Mouse (Mus musculus): ENCODE results near the gene Rnf182.

Rnf182 gene

DNA sequence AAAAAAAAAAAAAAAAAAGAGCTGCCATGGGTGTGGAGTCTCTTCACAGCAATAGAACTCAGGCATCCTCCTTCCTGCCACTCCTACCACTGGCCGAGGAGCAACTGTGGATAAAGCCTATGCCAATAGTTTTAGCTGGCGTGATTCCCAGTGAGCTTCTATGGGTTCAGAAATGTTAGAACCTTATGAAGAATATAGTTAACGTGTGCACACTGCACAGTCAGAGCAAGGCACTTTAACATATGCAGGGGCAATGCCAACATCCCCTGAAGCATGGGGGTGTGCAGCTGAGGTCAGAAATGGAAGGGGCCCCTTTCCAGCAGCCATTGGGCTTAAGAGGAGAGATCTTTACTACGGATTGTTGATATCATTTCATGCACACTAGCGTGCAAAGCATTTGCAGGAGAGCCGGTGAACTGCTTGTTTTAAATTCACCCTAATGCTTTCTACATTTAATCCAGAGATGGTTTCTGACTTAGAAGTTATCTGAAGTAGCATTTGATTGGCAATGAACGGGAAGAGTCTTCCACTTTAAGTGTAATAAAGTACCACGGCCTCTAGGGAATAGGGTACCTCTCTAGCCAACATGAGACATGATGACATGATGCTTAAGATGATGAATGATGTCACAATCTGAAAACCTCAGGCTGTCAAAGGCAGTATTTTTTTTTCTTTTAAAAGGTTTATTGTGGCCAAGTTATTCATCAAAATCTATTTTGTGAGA lies 61.8 kb downstream of the Rnf182 start:
- in situ Hi-C loops (cut with MboI; ENCODE audit: low pct_unique_long_range_greater_than_20kb in 1 of 2, low sequenced_read_pairs in 2 of 2, unreplicated experiment in 1 of 2) = no loop called here

GRCm38 (mm10) chr13:43677883-43678244 lies 62.4 kb downstream of the Rnf182 start:
- in situ Hi-C loops (cut with MboI; ENCODE audit: low pct_unique_long_range_greater_than_20kb in 1 of 2, low sequenced_read_pairs in 2 of 2, unreplicated experiment in 1 of 2) = no loop called here

GRCm38 (mm10) chr13:43684499-43684994 lies 69.0 kb downstream of the Rnf182 start:
- in situ Hi-C loops (cut with MboI; ENCODE audit: low pct_unique_long_range_greater_than_20kb in 1 of 2, low sequenced_read_pairs in 2 of 2, unreplicated experiment in 1 of 2) = no loop called here

DNA sequence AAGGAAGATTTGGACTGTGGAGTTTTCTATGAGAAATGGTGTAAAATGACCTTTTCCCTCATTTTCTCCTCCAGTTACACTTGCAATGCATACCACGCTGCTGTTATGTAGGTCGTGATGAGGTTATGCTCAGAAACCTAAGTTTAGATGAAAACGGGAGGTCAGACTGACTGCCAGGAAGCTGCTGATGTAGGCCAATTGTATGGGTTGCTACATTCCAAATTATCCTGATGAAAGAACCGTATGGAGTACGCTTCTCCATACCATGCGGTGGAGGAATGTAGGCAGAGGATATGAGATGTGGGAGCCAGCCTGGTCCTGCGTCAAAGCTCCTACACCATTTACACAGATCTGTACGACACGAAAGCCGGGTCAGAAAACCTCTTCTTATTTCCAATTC lies 72.6 kb downstream of the Rnf182 start:
- in situ Hi-C loops (cut with MboI; ENCODE audit: low pct_unique_long_range_greater_than_20kb in 1 of 2, low sequenced_read_pairs in 2 of 2, unreplicated experiment in 1 of 2) = no loop called here

DNA sequence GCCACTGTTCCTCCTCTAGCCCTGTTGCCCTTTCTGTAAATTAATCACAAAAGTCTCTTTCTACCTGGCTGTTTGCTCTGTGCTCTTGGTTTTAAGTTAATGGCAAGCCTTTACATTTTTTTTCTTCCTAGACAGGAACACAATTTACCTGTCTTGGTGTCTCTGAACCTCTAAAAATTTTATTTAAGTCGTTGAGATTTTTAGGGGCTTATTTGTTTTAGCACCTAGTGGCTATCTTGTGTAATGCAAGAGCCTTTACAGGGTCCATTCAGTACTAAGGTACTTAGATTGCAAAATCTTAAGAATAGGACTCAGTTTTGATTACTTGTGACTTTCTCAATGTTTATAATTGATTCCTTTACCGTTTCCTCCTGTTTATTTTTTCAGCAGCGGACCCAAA lies 76.2 kb downstream of the Rnf182 start:
- in situ Hi-C loops (cut with MboI; ENCODE audit: low pct_unique_long_range_greater_than_20kb in 1 of 2, low sequenced_read_pairs in 2 of 2, unreplicated experiment in 1 of 2) = no loop called here

- in situ Hi-C loops (cut with MboI; ENCODE audit: low pct_unique_long_range_greater_than_20kb in 1 of 2, low sequenced_read_pairs in 2 of 2, unreplicated experiment in 1 of 2) = no loop called here
Observed at GRCm38 (mm10) chr13:43695521-43695920, 80.0 kb downstream of the Rnf182 start.

GRCm38 (mm10) chr13:43696011-43696410 lies 80.5 kb downstream of the Rnf182 start:
- in situ Hi-C loops (cut with MboI; ENCODE audit: low pct_unique_long_range_greater_than_20kb in 1 of 2, low sequenced_read_pairs in 2 of 2, unreplicated experiment in 1 of 2) = no loop called here

DNA sequence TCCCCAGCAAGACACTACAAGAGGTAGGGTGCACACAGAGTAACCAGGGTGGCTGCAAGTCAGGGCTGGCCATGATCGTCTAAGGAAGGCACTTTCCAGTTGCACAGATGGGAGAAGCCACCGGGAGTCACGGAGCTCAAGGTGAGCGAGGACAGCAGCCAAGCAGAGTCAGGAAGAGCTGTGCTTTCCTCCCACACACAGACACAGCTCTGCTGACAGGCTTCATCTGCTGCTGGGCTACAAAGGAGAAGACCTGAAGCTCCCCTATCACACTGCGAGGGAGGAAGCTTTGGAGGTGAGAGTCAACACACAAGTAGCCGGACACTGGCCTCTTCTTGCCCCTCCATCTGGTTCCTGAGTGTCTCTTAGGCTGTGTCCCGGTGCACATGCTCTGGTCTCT lies 83.0 kb downstream of the Rnf182 start:
- in situ Hi-C loops (cut with MboI; ENCODE audit: low pct_unique_long_range_greater_than_20kb in 1 of 2, low sequenced_read_pairs in 2 of 2, unreplicated experiment in 1 of 2) = no loop called here

DNA sequence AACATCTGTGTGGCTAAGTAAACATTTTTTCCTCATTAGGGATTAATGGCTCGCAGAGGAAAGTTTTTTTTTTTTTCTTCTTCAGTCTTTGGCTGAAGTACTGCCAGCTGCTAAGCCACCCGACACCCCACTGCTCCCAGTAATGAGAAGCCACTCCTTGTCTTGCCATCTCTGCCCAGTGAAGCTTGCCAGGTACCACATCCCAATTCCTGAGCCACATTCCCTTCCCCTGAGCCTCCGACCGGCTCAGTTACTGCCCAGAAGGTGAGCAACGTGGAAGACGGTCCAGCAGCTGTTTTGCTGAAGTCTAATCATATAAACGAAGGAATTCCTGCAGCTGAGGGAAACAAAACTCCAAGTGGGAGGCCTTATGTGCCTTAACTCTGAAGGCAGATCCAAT lies 88.0 kb downstream of the Rnf182 start:
- in situ Hi-C loops (cut with MboI; ENCODE audit: low pct_unique_long_range_greater_than_20kb in 1 of 2, low sequenced_read_pairs in 2 of 2, unreplicated experiment in 1 of 2) = no loop called here

- in situ Hi-C loops (cut with MboI; ENCODE audit: low pct_unique_long_range_greater_than_20kb in 1 of 2, low sequenced_read_pairs in 2 of 2, unreplicated experiment in 1 of 2) = no loop called here
Observed at GRCm38 (mm10) chr13:43704533-43705116, 89.1 kb downstream of the Rnf182 start.

- in situ Hi-C loops (cut with MboI; ENCODE audit: low pct_unique_long_range_greater_than_20kb in 1 of 2, low sequenced_read_pairs in 2 of 2, unreplicated experiment in 1 of 2) = no loop called here
Observed at GRCm38 (mm10) chr13:43706387-43706786, 90.9 kb downstream of the Rnf182 start.

DNA sequence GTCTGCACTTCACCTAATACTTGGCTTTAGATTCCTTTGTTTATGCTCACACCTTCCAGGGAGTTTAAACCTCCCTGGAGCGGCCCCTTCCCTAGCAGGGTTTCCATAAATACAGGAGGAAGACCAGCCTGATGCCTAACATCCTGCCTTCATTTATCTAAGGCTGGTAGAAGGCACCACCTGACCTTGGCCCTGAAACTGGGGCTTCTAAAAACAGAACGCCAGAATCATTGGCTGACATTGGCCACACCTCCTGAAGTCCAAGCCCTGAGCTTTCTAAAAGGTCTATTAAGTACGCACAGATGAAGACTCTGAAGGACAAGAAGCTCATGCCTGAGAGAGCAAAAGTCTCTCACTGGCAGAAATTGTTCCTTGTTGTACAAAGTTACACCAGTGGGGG lies 94.0 kb downstream of the Rnf182 start:
- in situ Hi-C loops (cut with MboI; ENCODE audit: low pct_unique_long_range_greater_than_20kb in 1 of 2, low sequenced_read_pairs in 2 of 2, unreplicated experiment in 1 of 2) = no loop called here

GRCm38 (mm10) chr13:43711708-43712314 lies 96.3 kb downstream of the Rnf182 start:
- in situ Hi-C loops (cut with MboI; ENCODE audit: low pct_unique_long_range_greater_than_20kb in 1 of 2, low sequenced_read_pairs in 2 of 2, unreplicated experiment in 1 of 2) = loop anchor here in 1 of 2 experiments (10.0 kb wide), 1 partner anchor 107 kb away; no protein-coding TSS in a partner anchor

- in situ Hi-C loops (cut with MboI; ENCODE audit: low pct_unique_long_range_greater_than_20kb in 1 of 2, low sequenced_read_pairs in 2 of 2, unreplicated experiment in 1 of 2) = loop anchor here in 1 of 2 experiments (10.0 kb wide), 1 partner anchor 110 kb away; no protein-coding TSS in a partner anchor
Observed at GRCm38 (mm10) chr13:43714741-43715140, 99.2 kb downstream of the Rnf182 start.

- in situ Hi-C loops (cut with MboI; ENCODE audit: low pct_unique_long_range_greater_than_20kb in 1 of 2, low sequenced_read_pairs in 2 of 2, unreplicated experiment in 1 of 2) = loop anchor here in 1 of 2 experiments (10.0 kb wide), 1 partner anchor 111 kb away; no protein-coding TSS in a partner anchor
Observed at GRCm38 (mm10) chr13:43715466-43715865, 100.0 kb downstream of the Rnf182 start.

GRCm38 (mm10) chr13:43716514-43717036 lies 101.1 kb downstream of the Rnf182 start:
- in situ Hi-C loops (cut with MboI; ENCODE audit: low pct_unique_long_range_greater_than_20kb in 1 of 2, low sequenced_read_pairs in 2 of 2, unreplicated experiment in 1 of 2) = loop anchor here in 1 of 2 experiments (10.0 kb wide), 1 partner anchor 112 kb away; no protein-coding TSS in a partner anchor

GRCm38 (mm10) chr13:43718173-43718572 lies 102.7 kb downstream of the Rnf182 start:
- in situ Hi-C loops (cut with MboI; ENCODE audit: low pct_unique_long_range_greater_than_20kb in 1 of 2, low sequenced_read_pairs in 2 of 2, unreplicated experiment in 1 of 2) = loop anchor here in 1 of 2 experiments (10.0 kb wide), 1 partner anchor 113 kb away; no protein-coding TSS in a partner anchor

- in situ Hi-C loops (cut with MboI; ENCODE audit: low pct_unique_long_range_greater_than_20kb in 1 of 2, low sequenced_read_pairs in 2 of 2, unreplicated experiment in 1 of 2) = no loop called here
Observed at GRCm38 (mm10) chr13:43720496-43720895, 105.0 kb downstream of the Rnf182 start.

All from mouse embryonic stem cell (cell line).